Mouse (Mus musculus): Measurements from ENCODE around the gene Krtap9-3.
A peak's percentile ranks its signal among the peaks of the same experiment; 100 is the strongest.
"Not testable (repeated sequence)": the region's sequence is repeated elsewhere in the genome, so short reads cannot be mapped to it uniquely, and the experiment has no call there.

Gene Krtap9-3

GRCm38 (mm10) chr11:99597742-99598141 lies at the start of gene Krtap9-3:
Gene Krtap9-3, minus strand, starts transcription at chr11:99598105.
- DNase-seq, result not testable (repeated sequence)

- no peak for DNase-seq
Measured at GRCm38 (mm10) chr11:99646444-99646843, 48.5 kb upstream of the Krtap9-3 start.

- no peak for DNase-seq
Measured at GRCm38 (mm10) chr11:99644351-99644750, 46.4 kb upstream of the Krtap9-3 start.

GRCm38 (mm10) chr11:99643635-99644139 lies 45.8 kb upstream of the Krtap9-3 start, which contains the start of gene Krtap4-7:
Gene Krtap4-7, minus strand, starts transcription at chr11:99644089.
- not testable (repeated sequence) for DNase-seq

GRCm38 (mm10) chr11:99640926-99641325 lies 43.0 kb upstream of the Krtap9-3 start:
- no peak for DNase-seq

- no peak for DNase-seq
Measured at GRCm38 (mm10) chr11:99637086-99637485, 39.2 kb upstream of the Krtap9-3 start.

- DNase-seq, result no peak
Measured at GRCm38 (mm10) chr11:99634653-99635134, 36.8 kb upstream of the Krtap9-3 start, which contains the start of gene Krtap4-2. Gene Krtap4-2, minus strand, starts transcription at chr11:99635084.

- no peak for DNase-seq
Measured at GRCm38 (mm10) chr11:99633293-99633692, 35.4 kb upstream of the Krtap9-3 start.

GRCm38 (mm10) chr11:99630890-99631289 lies 33.0 kb upstream of the Krtap9-3 start:
- DNase-seq, result no peak

GRCm38 (mm10) chr11:99628138-99628537 lies 30.2 kb upstream of the Krtap9-3 start, which contains the start of gene Krtap4-1:
Gene Krtap4-1, minus strand, starts transcription at chr11:99628238.
- no peak for DNase-seq

GRCm38 (mm10) chr11:99620335-99620734 lies 22.4 kb upstream of the Krtap9-3 start, which contains the start of gene Gm11562:
Gene Gm11562, minus strand, starts transcription at chr11:99620435.
- no peak for DNase-seq

- no peak for DNase-seq
Measured at GRCm38 (mm10) chr11:99614796-99615363, 17.0 kb upstream of the Krtap9-3 start, which contains the start of gene Krtap2-4. Gene Krtap2-4, minus strand, starts transcription at chr11:99614846.

GRCm38 (mm10) chr11:99610089-99610488 lies 12.2 kb upstream of the Krtap9-3 start, which contains the start of gene Gm11937:
Gene Gm11937, minus strand, starts transcription at chr11:99610189.
- DNase-seq, result not testable (repeated sequence)

GRCm38 (mm10) chr11:99609126-99609525 lies 11.2 kb upstream of the Krtap9-3 start:
- DNase-seq, result no peak

- not testable (repeated sequence) for DNase-seq
Measured at GRCm38 (mm10) chr11:99603208-99603607, 5.3 kb upstream of the Krtap9-3 start, which contains the start of gene Gm11938. Gene Gm11938, minus strand, starts transcription at chr11:99603308.

GRCm38 (mm10) chr11:99590981-99591380 lies 6.9 kb downstream of the Krtap9-3 start, which contains the start of gene Krtap1-3:
Gene Krtap1-3, minus strand, starts transcription at chr11:99591339.
- DNase-seq, result no peak

GRCm38 (mm10) chr11:99585096-99585495 lies 12.8 kb downstream of the Krtap9-3 start:
- DNase-seq, result no peak

GRCm38 (mm10) chr11:99583245-99583704 lies 14.6 kb downstream of the Krtap9-3 start, which contains the start of gene Krtap1-4:
Gene Krtap1-4, minus strand, starts transcription at chr11:99583654.
- no peak for DNase-seq

- DNase-seq, result no peak
Measured at GRCm38 (mm10) chr11:99581564-99581963, 16.3 kb downstream of the Krtap9-3 start.

GRCm38 (mm10) chr11:99581051-99581450 lies 16.9 kb downstream of the Krtap9-3 start:
- no peak for DNase-seq

- no peak for DNase-seq
Measured at GRCm38 (mm10) chr11:99580636-99581035, 17.3 kb downstream of the Krtap9-3 start, which contains the start of gene Krtap1-5. Gene Krtap1-5, minus strand, starts transcription at chr11:99581016.

GRCm38 (mm10) chr11:99574106-99574505 lies 23.8 kb downstream of the Krtap9-3 start:
- peak; percentile 66 to 77 for DNase-seq

- no peak for DNase-seq
Measured at GRCm38 (mm10) chr11:99573164-99573563, 24.7 kb downstream of the Krtap9-3 start.

- no peak for DNase-seq
Measured at GRCm38 (mm10) chr11:99566530-99566929, 31.4 kb downstream of the Krtap9-3 start, which contains the start of gene Krtap3-1. Gene Krtap3-1, minus strand, starts transcription at chr11:99566630.
